Mouse (Mus musculus): ENCODE data around the gene Fbxl4. TPM values are rescaled to one million over a fixed set of nuclear protein-coding genes. Genes with fewer than 3 reads are reported as not detected.
"Not testable (repeated sequence)": the region's sequence is repeated elsewhere in the genome, so short reads cannot be mapped to it uniquely, and the experiment has no call there.

Fbxl4 gene
- total RNA-seq (2017): 10.7 and 11.9 TPM in 2 replicates

- peak; percentile 86 for ATAC-seq (ENCODE audit: extremely low read depth, insufficient number of reproducible peaks, low FRiP score, poor library complexity, severe bottlenecking)
Observed at GRCm38 (mm10) chr4:22357266-22357930, at the start of gene Fbxl4. Fbxl4 (plus strand) TSS chr4:22357543.

- no peak for ATAC-seq (ENCODE audit: extremely low read depth, insufficient number of reproducible peaks, low FRiP score, poor library complexity, severe bottlenecking)
Observed at GRCm38 (mm10) chr4:22314564-22314963, 42.8 kb upstream of the Fbxl4 start.

GRCm38 (mm10) chr4:22342816-22343573 lies 14.3 kb upstream of the Fbxl4 start:
- ATAC-seq (ENCODE audit: extremely low read depth, insufficient number of reproducible peaks, low FRiP score, poor library complexity, severe bottlenecking): no peak

- ATAC-seq (ENCODE audit: extremely low read depth, insufficient number of reproducible peaks, low FRiP score, poor library complexity, severe bottlenecking): not testable (repeated sequence)
Observed at GRCm38 (mm10) chr4:22349086-22349485, 8.3 kb upstream of the Fbxl4 start.

GRCm38 (mm10) chr4:22357931-22358300 lies 573 bp downstream of the Fbxl4 start:
- no peak for ATAC-seq (ENCODE audit: extremely low read depth, insufficient number of reproducible peaks, low FRiP score, poor library complexity, severe bottlenecking)

- no peak for ATAC-seq (ENCODE audit: extremely low read depth, insufficient number of reproducible peaks, low FRiP score, poor library complexity, severe bottlenecking)
Observed at GRCm38 (mm10) chr4:22358487-22358886, 1.1 kb downstream of the Fbxl4 start.

- no peak for ATAC-seq (ENCODE audit: extremely low read depth, insufficient number of reproducible peaks, low FRiP score, poor library complexity, severe bottlenecking)
Observed at GRCm38 (mm10) chr4:22367368-22367767, 10.0 kb downstream of the Fbxl4 start.

GRCm38 (mm10) chr4:22378516-22378915 lies 21.2 kb downstream of the Fbxl4 start:
- no peak for ATAC-seq (ENCODE audit: extremely low read depth, insufficient number of reproducible peaks, low FRiP score, poor library complexity, severe bottlenecking)

- ATAC-seq (ENCODE audit: extremely low read depth, insufficient number of reproducible peaks, low FRiP score, poor library complexity, severe bottlenecking): no peak
Observed at GRCm38 (mm10) chr4:22380646-22381045, 23.3 kb downstream of the Fbxl4 start.

- no peak for ATAC-seq (ENCODE audit: extremely low read depth, insufficient number of reproducible peaks, low FRiP score, poor library complexity, severe bottlenecking)
Observed at GRCm38 (mm10) chr4:22383528-22384265, 26.4 kb downstream of the Fbxl4 start.

GRCm38 (mm10) chr4:22390045-22390444 lies 32.7 kb downstream of the Fbxl4 start:
- no peak for ATAC-seq (ENCODE audit: extremely low read depth, insufficient number of reproducible peaks, low FRiP score, poor library complexity, severe bottlenecking)

- 0 out of 2 replicates have a peak, but pooled peaks have one; percentile 26 for ATAC-seq (ENCODE audit: extremely low read depth, insufficient number of reproducible peaks, low FRiP score, poor library complexity, severe bottlenecking)
Observed at GRCm38 (mm10) chr4:22392777-22393473, 35.6 kb downstream of the Fbxl4 start.

- no peak for ATAC-seq (ENCODE audit: extremely low read depth, insufficient number of reproducible peaks, low FRiP score, poor library complexity, severe bottlenecking)
Observed at GRCm38 (mm10) chr4:22395404-22395803, 38.1 kb downstream of the Fbxl4 start.

GRCm38 (mm10) chr4:22396484-22397000 lies 39.2 kb downstream of the Fbxl4 start:
- ATAC-seq (ENCODE audit: extremely low read depth, insufficient number of reproducible peaks, low FRiP score, poor library complexity, severe bottlenecking): no peak

GRCm38 (mm10) chr4:22397003-22397402 lies 39.7 kb downstream of the Fbxl4 start:
- ATAC-seq (ENCODE audit: extremely low read depth, insufficient number of reproducible peaks, low FRiP score, poor library complexity, severe bottlenecking): no peak

GRCm38 (mm10) chr4:22402032-22402431 lies 44.7 kb downstream of the Fbxl4 start:
- ATAC-seq (ENCODE audit: extremely low read depth, insufficient number of reproducible peaks, low FRiP score, poor library complexity, severe bottlenecking): peak; percentile 95

GRCm38 (mm10) chr4:22402930-22403329 lies 45.6 kb downstream of the Fbxl4 start:
- no peak for ATAC-seq (ENCODE audit: extremely low read depth, insufficient number of reproducible peaks, low FRiP score, poor library complexity, severe bottlenecking)

- no peak for ATAC-seq (ENCODE audit: extremely low read depth, insufficient number of reproducible peaks, low FRiP score, poor library complexity, severe bottlenecking)
Observed at GRCm38 (mm10) chr4:22420627-22421026, 63.3 kb downstream of the Fbxl4 start.

- no peak for ATAC-seq (ENCODE audit: extremely low read depth, insufficient number of reproducible peaks, low FRiP score, poor library complexity, severe bottlenecking)
Observed at GRCm38 (mm10) chr4:22422400-22422799, 65.1 kb downstream of the Fbxl4 start.
